Mouse (Mus musculus): ENCODE measurements around the gene 9430097D07Rik. TPM values are rescaled to one million over a fixed set of nuclear protein-coding genes. Genes with fewer than 3 reads are reported as not detected.

The 9430097D07Rik gene
- polyA plus RNA-seq, 1 experiment from 2014 or later = 0.29 TPM

GRCm38 (mm10) chr2:32525816-32526215 lies 49.7 kb downstream of the 9430097D07Rik start:
- no peak overlapping the region for H3K9ac ChIP-seq (replicated peaks; ENCODE audit: low read length)
- H3K4me1 ChIP-seq (ENCODE audit: control insufficient read depth, insufficient read depth, low read length) = no peaks in the 10 kb centered on the region
- ATAC-seq (ENCODE audit: low FRiP score, low TSS enrichment) (no peak), DNase-seq (no peak)
- no peak overlapping the region for H3K27ac ChIP-seq (replicated peaks; ENCODE audit: low read depth, low read length)
- H3K9me3 ChIP-seq (ENCODE audit: control insufficient read depth, low read length) = no peaks in the 10 kb centered on the region
- no peaks in the 10 kb centered on the region for H3K27me3 ChIP-seq (ENCODE audit: control insufficient read depth, insufficient read depth, low read length)
- no peak overlapping the region for H3K4me3 ChIP-seq (replicated peaks; ENCODE audit: low read depth, low read length)
- WGBS = 91% methylated on average over 12 of the region's 12 CpGs
- no peak overlapping the region for H3K4me2 ChIP-seq (ENCODE audit: low read length)
- H3K36me3 ChIP-seq (ENCODE audit: control insufficient read depth, insufficient read depth, low read length) = no peaks in the 10 kb centered on the region

DNA sequence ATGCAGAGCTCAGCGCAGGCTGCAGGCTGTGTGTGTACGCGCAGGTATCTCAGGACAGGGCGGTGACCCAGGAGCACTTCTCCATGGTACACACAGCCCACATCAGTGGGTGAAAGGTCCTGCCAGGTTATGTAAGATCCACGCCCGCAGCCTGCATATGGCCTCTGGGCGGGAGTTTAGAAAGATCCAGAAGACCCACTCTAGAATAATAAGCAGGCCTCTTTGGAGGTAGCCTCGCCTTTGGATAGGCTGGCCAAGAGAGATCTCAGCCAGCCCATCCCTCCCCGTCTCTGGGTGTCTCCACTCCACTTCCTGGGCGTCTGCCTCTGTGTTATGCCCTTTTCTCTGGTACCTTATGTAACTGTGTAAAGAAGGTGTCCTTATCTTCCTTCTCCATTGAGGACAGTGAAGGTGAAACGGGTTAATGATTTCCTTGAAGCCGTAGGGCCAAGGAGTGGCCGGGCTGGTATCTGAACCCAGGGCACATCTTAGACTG lies 50.9 kb downstream of the 9430097D07Rik start:
- H3K9ac ChIP-seq (replicated peaks; ENCODE audit: low read length) = no peak overlapping the region
- no peaks in the 10 kb centered on the region for H3K4me1 ChIP-seq (ENCODE audit: control insufficient read depth, insufficient read depth, low read length)
- H3K27ac ChIP-seq (replicated peaks; ENCODE audit: low read depth, low read length) = no peak overlapping the region
- no peaks in the 10 kb centered on the region for H3K27me3 ChIP-seq (ENCODE audit: control insufficient read depth, insufficient read depth, low read length)
- H3K4me3 ChIP-seq (replicated peaks; ENCODE audit: low read depth, low read length) = no peak overlapping the region
- no peak overlapping the region for H3K4me2 ChIP-seq (ENCODE audit: low read length)
- no peak for ATAC-seq (ENCODE audit: low FRiP score, low TSS enrichment)
- DNase-seq = no peak
- no peaks in the 10 kb centered on the region for H3K36me3 ChIP-seq (ENCODE audit: control insufficient read depth, insufficient read depth, low read length)
- H3K9me3 ChIP-seq (ENCODE audit: control insufficient read depth, low read length) = no peaks in the 10 kb centered on the region
- 91% methylated on average over 13 of the region's 13 CpGs for WGBS

Other genes starting within 250 kb of the 9430097D07Rik start
- 46.4 and 54.1 TPM in 2 replicates for gene Ciz1, start 223.4 kb downstream of the 9430097D07Rik start, polyA plus RNA-seq (2014; fragmentation: Nextera tagmentation; extraction: Ambion mirVana)
- gene Dnm1, start 222.3 kb downstream of the 9430097D07Rik start, polyA plus RNA-seq (2014; fragmentation: Nextera tagmentation; extraction: Ambion mirVana) = 90.6 and 103 TPM in 2 replicates
- 107 and 153 TPM in 2 replicates for gene 1110008P14Rik, start 193.7 kb downstream of the 9430097D07Rik start, polyA plus RNA-seq (2014; fragmentation: Nextera tagmentation; extraction: Ambion mirVana)
- gene Lcn2, start 187.4 kb downstream of the 9430097D07Rik start, polyA plus RNA-seq (2014; fragmentation: Nextera tagmentation; extraction: Ambion mirVana) = not detected in 2 replicates
- 46.2 and 64.4 TPM in 2 replicates for gene Ptges2, start 179.8 kb downstream of the 9430097D07Rik start, polyA plus RNA-seq (2014; fragmentation: Nextera tagmentation; extraction: Ambion mirVana)
- 5.3 and 5.6 TPM in 2 replicates for gene Naif1, start 125.2 kb downstream of the 9430097D07Rik start, polyA plus RNA-seq (2014; fragmentation: Nextera tagmentation; extraction: Ambion mirVana)
- gene Slc25a25, start 124.2 kb downstream of the 9430097D07Rik start, polyA plus RNA-seq (2014; fragmentation: Nextera tagmentation; extraction: Ambion mirVana) = 36.3 and 41.5 TPM in 2 replicates
- gene Fam102a, start 40.4 kb downstream of the 9430097D07Rik start, polyA plus RNA-seq (2014; fragmentation: Nextera tagmentation; extraction: Ambion mirVana) = 6.9 and 7.8 TPM in 2 replicates
- 138 and 165 TPM in 2 replicates for gene Dpm2, start 4.8 kb downstream of the 9430097D07Rik start, polyA plus RNA-seq (2014; fragmentation: Nextera tagmentation; extraction: Ambion mirVana)
- 7.1 and 11.5 TPM in 2 replicates for gene Pip5kl1, start 887 bp downstream of the 9430097D07Rik start, polyA plus RNA-seq (2014; fragmentation: Nextera tagmentation; extraction: Ambion mirVana)
- 20.1 and 24.8 TPM in 2 replicates for gene St6galnac4, start 11.4 kb upstream of the 9430097D07Rik start, polyA plus RNA-seq (2014; fragmentation: Nextera tagmentation; extraction: Ambion mirVana)
- 7.6 and 10.2 TPM in 2 replicates for gene St6galnac6, start 24.0 kb upstream of the 9430097D07Rik start, polyA plus RNA-seq (2014; fragmentation: Nextera tagmentation; extraction: Ambion mirVana)
- 69.2 and 76.2 TPM in 2 replicates for gene Ak1, start 46.1 kb upstream of the 9430097D07Rik start, polyA plus RNA-seq (2014; fragmentation: Nextera tagmentation; extraction: Ambion mirVana)
- 13.5 and 23.8 TPM in 2 replicates for gene Eng, start 70.9 kb upstream of the 9430097D07Rik start, polyA plus RNA-seq (2014; fragmentation: Nextera tagmentation; extraction: Ambion mirVana)
- 15.3 and 15.6 TPM in 2 replicates for gene Fpgs, start 128.5 kb upstream of the 9430097D07Rik start, polyA plus RNA-seq (2014; fragmentation: Nextera tagmentation; extraction: Ambion mirVana)
- 61.4 and 76.5 TPM in 2 replicates for gene Cdk9, start 137.4 kb upstream of the 9430097D07Rik start, polyA plus RNA-seq (2014; fragmentation: Nextera tagmentation; extraction: Ambion mirVana)
- 45.8 and 45.9 TPM in 2 replicates for gene Sh2d3c, start 145.4 kb upstream of the 9430097D07Rik start, polyA plus RNA-seq (2014; fragmentation: Nextera tagmentation; extraction: Ambion mirVana)
- 3.2 and 4.6 TPM in 2 replicates for gene 6330409D20Rik, start 165.3 kb upstream of the 9430097D07Rik start, polyA plus RNA-seq (2014; fragmentation: Nextera tagmentation; extraction: Ambion mirVana)
- 50.5 and 51.1 TPM in 2 replicates for gene Tor2a, start 181.6 kb upstream of the 9430097D07Rik start, polyA plus RNA-seq (2014; fragmentation: Nextera tagmentation; extraction: Ambion mirVana)
- 0.41 and 0.80 TPM in 2 replicates for gene Ttc16, start 199.9 kb upstream of the 9430097D07Rik start, polyA plus RNA-seq (2014; fragmentation: Nextera tagmentation; extraction: Ambion mirVana)
- 3.5 TPM in 2 replicates for gene Ptrh1, start 200.1 kb upstream of the 9430097D07Rik start, polyA plus RNA-seq (2014; fragmentation: Nextera tagmentation; extraction: Ambion mirVana)
- 0.38 and 0.39 TPM in 2 replicates for gene Cfap157, start 208.7 kb upstream of the 9430097D07Rik start, polyA plus RNA-seq (2014; fragmentation: Nextera tagmentation; extraction: Ambion mirVana)